Mouse (Mus musculus): ENCODE measurements around the gene Tcf7l1.

GRCm38 (mm10) chr6:72777212-72777611 lies 11.8 kb downstream of the Tcf7l1 start:
- TF ChIP-seq BHLHE40 (IDR thresholded peaks at IDR 0.05; ENCODE audit: borderline replicate concordance, low read depth, low read length) = no peak
- TF ChIP-seq CTCF (IDR thresholded peaks at IDR 0.05 in 2 of 3, conservative IDR thresholded peaks at IDR 0.05 in 1 of 3; ENCODE audit: control insufficient read depth in 1 of 3, insufficient read depth in 1 of 3, low read depth in 2 of 3, low read length in 3 of 3, poor library complexity in 1 of 3, severe bottlenecking in 1 of 3) = no peak
- no peak for TF ChIP-seq TCF12 (IDR thresholded peaks at IDR 0.05; ENCODE audit: low read depth, low read length)
- TF ChIP-seq NRF1 (IDR thresholded peaks at IDR 0.05; ENCODE audit: insufficient read depth, low read depth, low read length, poor library complexity, severe bottlenecking) = no peak
- TF ChIP-seq E2F4 (IDR thresholded peaks at IDR 0.05; ENCODE audit: borderline replicate concordance, low read depth, low read length) = no peak
- no peak for TF ChIP-seq USF2 (IDR thresholded peaks at IDR 0.05; ENCODE audit: borderline replicate concordance in 1 of 2, insufficient read depth in 1 of 2, low read depth in 1 of 2, low read length in 2 of 2)
- TF ChIP-seq KAT2A (conservative IDR thresholded peaks at IDR 0.05; ENCODE audit: low read depth, low read length) = no peak
- TF ChIP-seq CHD1 (IDR thresholded peaks at IDR 0.05; ENCODE audit: low read depth, low read length) = no peak
- TF ChIP-seq EP300 (IDR thresholded peaks at IDR 0.05; ENCODE audit: low read depth in 1 of 2, low read length in 2 of 2) = no peak
- TF ChIP-seq USF1 (IDR thresholded peaks at IDR 0.05; ENCODE audit: low read depth, low read length) = no peak
- TF ChIP-seq HCFC1 (IDR thresholded peaks at IDR 0.05; ENCODE audit: low read depth, low read length) = no peak
